Mouse (Mus musculus): Measurements from ENCODE around the gene Cryaa. TPM values are rescaled to one million over a fixed set of nuclear protein-coding genes. Genes with fewer than 3 reads are reported as not detected.

Cryaa gene
- polyA plus RNA-seq, 1 experiment from 2014 or later: 0.14 TPM

- peak; percentile 86 for DNase-seq (ENCODE audit: low spot score)
- H3K4me2 ChIP-seq (ENCODE audit: low read length): 0 out of 2 replicates have a peak overlapping the region, but pooled peaks have one; percentile 14
- WGBS: 36% methylated on average over 9 of the region's 9 CpGs
- ATAC-seq: peak; percentile 61
- no peak overlapping the region; the same call in 1 of the 2 replicates for H3K9ac ChIP-seq (ENCODE audit: low read length)
- H3K4me3 ChIP-seq (ENCODE audit: low read depth, low read length): no peak overlapping the region
- peak overlapping the region; percentile 63 for H3K27ac ChIP-seq (ENCODE audit: low read depth, low read length)
- no peaks in the 10 kb centered on the region for H3K9me3 ChIP-seq (replicated peaks; ENCODE audit: control insufficient read depth, low read length)
- peaks cover 12% of the 10 kb centered on the region; the same call in 1 of the 2 replicates for H3K27me3 ChIP-seq (replicated peaks; ENCODE audit: control insufficient read depth, insufficient read depth, low read length)
- no peaks in the 10 kb centered on the region for H3K36me3 ChIP-seq (ENCODE audit: control insufficient read depth, insufficient read depth, low read length)
- peaks cover 26% of the 10 kb centered on the region for H3K4me1 ChIP-seq (ENCODE audit: control insufficient read depth, insufficient read depth, low read length)
These were observed 39.6 kb upstream of the Cryaa start for GRCm38 (mm10) chr17:31637866-31638570.

GRCm38 (mm10) chr17:31639651-31640050 lies 38.0 kb upstream of the Cryaa start:
- WGBS: 23% methylated on average over 4 of the region's 4 CpGs
- no peak overlapping the region for H3K27ac ChIP-seq (ENCODE audit: low read depth, low read length)
- no peaks in the 10 kb centered on the region for H3K9me3 ChIP-seq (replicated peaks; ENCODE audit: control insufficient read depth, low read length)
- H3K36me3 ChIP-seq (ENCODE audit: control insufficient read depth, insufficient read depth, low read length): no peaks in the 10 kb centered on the region
- no peak overlapping the region for H3K9ac ChIP-seq (ENCODE audit: low read length)
- DNase-seq (ENCODE audit: low spot score): peak; percentile 55
- no peak overlapping the region for H3K4me3 ChIP-seq (ENCODE audit: low read depth, low read length)
- no peak overlapping the region for H3K4me2 ChIP-seq (ENCODE audit: low read length)
- peaks cover 26% of the 10 kb centered on the region for H3K4me1 ChIP-seq (ENCODE audit: control insufficient read depth, insufficient read depth, low read length)
- H3K27me3 ChIP-seq (replicated peaks; ENCODE audit: control insufficient read depth, insufficient read depth, low read length): peaks cover 12% of the 10 kb centered on the region; the same call in 1 of the 2 replicates
- ATAC-seq: no peak

- DNase-seq (ENCODE audit: low spot score) (no peak), ATAC-seq (no peak)
- Histone ChIP-seq H3K4me3 (ENCODE audit: low read depth, low read length) (no peak overlapping the region), H3K27ac (ENCODE audit: low read depth, low read length) (no peak overlapping the region), H3K9me3 (replicated peaks; ENCODE audit: control insufficient read depth, low read length) (no peaks in the 10 kb centered on the region), H3K36me3 (ENCODE audit: control insufficient read depth, insufficient read depth, low read length) (peaks cover 18% of the 10 kb centered on the region), H3K4me2 (ENCODE audit: low read length) (no peak overlapping the region), H3K27me3 (replicated peaks; ENCODE audit: control insufficient read depth, insufficient read depth, low read length) (no peaks in the 10 kb centered on the region), H3K9ac (ENCODE audit: low read length) (no peak overlapping the region), H3K4me1 (ENCODE audit: control insufficient read depth, insufficient read depth, low read length) (peaks cover 14% of the 10 kb centered on the region)
- 25% methylated on average over 8 of the region's 8 CpGs for WGBS
These were observed 35.3 kb upstream of the Cryaa start for GRCm38 (mm10) chr17:31642331-31642730.

GRCm38 (mm10) chr17:31642913-31643312 lies 34.7 kb upstream of the Cryaa start:
- no peak for DNase-seq (ENCODE audit: low spot score)
- Histone ChIP-seq H3K27ac (ENCODE audit: low read depth, low read length) (no peak overlapping the region), H3K27me3 (replicated peaks; ENCODE audit: control insufficient read depth, insufficient read depth, low read length) (no peaks in the 10 kb centered on the region), H3K9ac (ENCODE audit: low read length) (no peak overlapping the region), H3K36me3 (ENCODE audit: control insufficient read depth, insufficient read depth, low read length) (peaks cover 24% of the 10 kb centered on the region), H3K4me1 (ENCODE audit: control insufficient read depth, insufficient read depth, low read length) (peaks cover 10% of the 10 kb centered on the region; the same call in 1 of the 2 replicates), H3K4me3 (ENCODE audit: low read depth, low read length) (no peak overlapping the region), H3K9me3 (replicated peaks; ENCODE audit: control insufficient read depth, low read length) (no peaks in the 10 kb centered on the region), H3K4me2 (ENCODE audit: low read length) (no peak overlapping the region)
- ATAC-seq: no peak
- WGBS: 73% methylated on average over 4 of the region's 4 CpGs

GRCm38 (mm10) chr17:31646199-31647002 lies 31.2 kb upstream of the Cryaa start:
- H3K27ac ChIP-seq (ENCODE audit: low read depth, low read length): no peak overlapping the region
- WGBS: 94% methylated on average over 5 of the region's 5 CpGs
- no peaks in the 10 kb centered on the region for H3K27me3 ChIP-seq (replicated peaks; ENCODE audit: control insufficient read depth, insufficient read depth, low read length)
- H3K9ac ChIP-seq (ENCODE audit: low read length): no peak overlapping the region
- H3K4me1 ChIP-seq (ENCODE audit: control insufficient read depth, insufficient read depth, low read length): no peaks in the 10 kb centered on the region
- H3K9me3 ChIP-seq (replicated peaks; ENCODE audit: control insufficient read depth, low read length): no peaks in the 10 kb centered on the region
- no peak overlapping the region for H3K4me2 ChIP-seq (ENCODE audit: low read length)
- H3K4me3 ChIP-seq (ENCODE audit: low read depth, low read length): no peak overlapping the region
- no peak for DNase-seq (ENCODE audit: low spot score)
- no peak for ATAC-seq
- peaks cover 59% of the 10 kb centered on the region for H3K36me3 ChIP-seq (ENCODE audit: control insufficient read depth, insufficient read depth, low read length)

- Histone ChIP-seq H3K36me3 (ENCODE audit: control insufficient read depth, insufficient read depth, low read length) (peaks cover 86% of the 10 kb centered on the region), H3K27ac (ENCODE audit: low read depth, low read length) (no peak overlapping the region), H3K4me3 (ENCODE audit: low read depth, low read length) (no peak overlapping the region), H3K4me1 (ENCODE audit: control insufficient read depth, insufficient read depth, low read length) (peaks cover 2% of the 10 kb centered on the region), H3K4me2 (ENCODE audit: low read length) (no peak overlapping the region), H3K9me3 (replicated peaks; ENCODE audit: control insufficient read depth, low read length) (no peaks in the 10 kb centered on the region), H3K9ac (ENCODE audit: low read length) (no peak overlapping the region), H3K27me3 (replicated peaks; ENCODE audit: control insufficient read depth, insufficient read depth, low read length) (no peaks in the 10 kb centered on the region)
- DNase-seq (ENCODE audit: low spot score): no peak
- 90% methylated on average over 14 of the region's 14 CpGs for WGBS
- ATAC-seq: no peak
These were observed 25.5 kb upstream of the Cryaa start for GRCm38 (mm10) chr17:31652152-31652551.

GRCm38 (mm10) chr17:31653277-31653676 lies 24.3 kb upstream of the Cryaa start:
- 93% methylated on average over 6 of the region's 6 CpGs for WGBS
- Histone ChIP-seq H3K9me3 (replicated peaks; ENCODE audit: control insufficient read depth, low read length) (no peaks in the 10 kb centered on the region), H3K27me3 (replicated peaks; ENCODE audit: control insufficient read depth, insufficient read depth, low read length) (no peaks in the 10 kb centered on the region), H3K9ac (ENCODE audit: low read length) (no peak overlapping the region), H3K4me2 (ENCODE audit: low read length) (no peak overlapping the region), H3K27ac (ENCODE audit: low read depth, low read length) (no peak overlapping the region), H3K4me1 (ENCODE audit: control insufficient read depth, insufficient read depth, low read length) (peaks cover 8% of the 10 kb centered on the region), H3K36me3 (ENCODE audit: control insufficient read depth, insufficient read depth, low read length) (peaks cover 75% of the 10 kb centered on the region), H3K4me3 (ENCODE audit: low read depth, low read length) (no peak overlapping the region)
- DNase-seq (ENCODE audit: low spot score): no peak
- ATAC-seq: no peak

- no peak overlapping the region for H3K4me3 ChIP-seq (ENCODE audit: low read depth, low read length)
- no peak overlapping the region for H3K9ac ChIP-seq (ENCODE audit: low read length)
- no peaks in the 10 kb centered on the region for H3K9me3 ChIP-seq (replicated peaks; ENCODE audit: control insufficient read depth, low read length)
- H3K4me2 ChIP-seq (ENCODE audit: low read length): no peak overlapping the region
- H3K36me3 ChIP-seq (ENCODE audit: control insufficient read depth, insufficient read depth, low read length): peaks cover 54% of the 10 kb centered on the region
- WGBS: 79% methylated on average over 4 of the region's 4 CpGs
- no peaks in the 10 kb centered on the region for H3K27me3 ChIP-seq (replicated peaks; ENCODE audit: control insufficient read depth, insufficient read depth, low read length)
- H3K4me1 ChIP-seq (ENCODE audit: control insufficient read depth, insufficient read depth, low read length): peaks cover 11% of the 10 kb centered on the region
- DNase-seq (ENCODE audit: low spot score): no peak
- ATAC-seq: no peak
- no peak overlapping the region for H3K27ac ChIP-seq (ENCODE audit: low read depth, low read length)
These were observed 22.2 kb upstream of the Cryaa start for GRCm38 (mm10) chr17:31655366-31655765.

GRCm38 (mm10) chr17:31656682-31657081 lies 20.9 kb upstream of the Cryaa start:
- H3K27me3 ChIP-seq (replicated peaks; ENCODE audit: control insufficient read depth, insufficient read depth, low read length): no peaks in the 10 kb centered on the region
- ATAC-seq: no peak
- no peak overlapping the region for H3K9ac ChIP-seq (ENCODE audit: low read length)
- WGBS: 85% methylated on average over 5 of the region's 5 CpGs
- no peak for DNase-seq (ENCODE audit: low spot score)
- H3K4me2 ChIP-seq (ENCODE audit: low read length): no peak overlapping the region
- H3K27ac ChIP-seq (ENCODE audit: low read depth, low read length): no peak overlapping the region
- H3K4me1 ChIP-seq (ENCODE audit: control insufficient read depth, insufficient read depth, low read length): peaks cover 11% of the 10 kb centered on the region
- no peaks in the 10 kb centered on the region for H3K9me3 ChIP-seq (replicated peaks; ENCODE audit: control insufficient read depth, low read length)
- peaks cover 41% of the 10 kb centered on the region for H3K36me3 ChIP-seq (ENCODE audit: control insufficient read depth, insufficient read depth, low read length)
- no peak overlapping the region for H3K4me3 ChIP-seq (ENCODE audit: low read depth, low read length)

Measured in forebrain, embryonic 14.5 days (tissue).